Mouse (Mus musculus): ENCODE results near the gene Hoxc9. TPM values are rescaled to one million over a fixed set of nuclear protein-coding genes. Genes with fewer than 3 reads are reported as not detected.

Gene Hoxc9
- polyA plus RNA-seq, 1 experiment: 0.22 TPM

- H3K27ac ChIP-seq (ENCODE audit: insufficient read depth, low read depth, low read length): no peak overlapping the region
Measured at GRCm38 (mm10) chr15:102956906-102957305, 19.3 kb upstream of the Hoxc9 start.

GRCm38 (mm10) chr15:102959663-102960191 lies 16.5 kb upstream of the Hoxc9 start:
- no peak overlapping the region for H3K27ac ChIP-seq (ENCODE audit: insufficient read depth, low read depth, low read length)
- H3K4me1 ChIP-seq (ENCODE audit: control insufficient read depth, insufficient read depth, insufficient read length, low read length): peaks cover 3% of the 10 kb centered on the region
- TF ChIP-seq CTCF (IDR thresholded peaks at IDR 0.05; ENCODE audit: extremely low read depth, insufficient read length, insufficient replicate concordance, low read depth, low read length) (no peak), POLR2A (IDR thresholded peaks at IDR 0.05; ENCODE audit: low read depth, low read length) (no peak)
- under 1% methylated on average over 13 of the region's 13 CpGs for WGBS
- H3K27me3 ChIP-seq (ENCODE audit: control insufficient read depth, insufficient read depth, low read length): peaks cover 82% of the 10 kb centered on the region
- 0 out of 2 replicates have a peak overlapping the region, but pooled peaks have one; percentile 0 for H3K4me3 ChIP-seq (ENCODE audit: low read depth, low read length)
- H3K36me3 ChIP-seq (ENCODE audit: control insufficient read depth, insufficient read depth, low read length): no peaks in the 10 kb centered on the region

More at GRCm38 (mm10) chr15:102956906-102957305, 19.3 kb upstream of the Hoxc9 start:
- H3K36me3 ChIP-seq (ENCODE audit: control insufficient read depth, insufficient read depth, low read length): no peaks in the 10 kb centered on the region
- H3K4me1 ChIP-seq (ENCODE audit: control insufficient read depth, insufficient read depth, insufficient read length, low read length): no peaks in the 10 kb centered on the region; the same call in 1 of the 2 replicates
- H3K27me3 ChIP-seq (ENCODE audit: control insufficient read depth, insufficient read depth, low read length): peaks cover 85% of the 10 kb centered on the region
- TF ChIP-seq POLR2A (IDR thresholded peaks at IDR 0.05; ENCODE audit: low read depth, low read length) (no peak), CTCF (IDR thresholded peaks at IDR 0.05; ENCODE audit: extremely low read depth, insufficient read length, insufficient replicate concordance, low read depth, low read length) (no peak)
- no peak overlapping the region for H3K4me3 ChIP-seq (ENCODE audit: low read depth, low read length)
- WGBS: 6% methylated on average over 12 of the region's 12 CpGs

- Histone ChIP-seq H3K4me1 (ENCODE audit: control insufficient read depth, insufficient read depth, insufficient read length, low read length) (peaks cover 3% of the 10 kb centered on the region), H3K27me3 (ENCODE audit: control insufficient read depth, insufficient read depth, low read length) (peaks cover 82% of the 10 kb centered on the region), H3K36me3 (ENCODE audit: control insufficient read depth, insufficient read depth, low read length) (no peaks in the 10 kb centered on the region), H3K27ac (ENCODE audit: insufficient read depth, low read depth, low read length) (no peak overlapping the region), H3K4me3 (ENCODE audit: low read depth, low read length) (no peak overlapping the region)
- 5% methylated on average over 6 of the region's 6 CpGs for WGBS
- TF ChIP-seq CTCF (IDR thresholded peaks at IDR 0.05; ENCODE audit: extremely low read depth, insufficient read length, insufficient replicate concordance, low read depth, low read length) (no peak), POLR2A (IDR thresholded peaks at IDR 0.05; ENCODE audit: low read depth, low read length) (no peak)
Measured at GRCm38 (mm10) chr15:102961728-102962127, 14.5 kb upstream of the Hoxc9 start.

GRCm38 (mm10) chr15:102962492-102962891 lies 13.7 kb upstream of the Hoxc9 start:
- peaks cover 82% of the 10 kb centered on the region for H3K27me3 ChIP-seq (ENCODE audit: control insufficient read depth, insufficient read depth, low read length)
- H3K36me3 ChIP-seq (ENCODE audit: control insufficient read depth, insufficient read depth, low read length): no peaks in the 10 kb centered on the region
- H3K27ac ChIP-seq (ENCODE audit: insufficient read depth, low read depth, low read length): no peak overlapping the region
- no peak for TF ChIP-seq CTCF (IDR thresholded peaks at IDR 0.05; ENCODE audit: extremely low read depth, insufficient read length, insufficient replicate concordance, low read depth, low read length)
- no peak for TF ChIP-seq POLR2A (IDR thresholded peaks at IDR 0.05; ENCODE audit: low read depth, low read length)
- WGBS: 5% methylated on average over 13 of the region's 13 CpGs
- H3K4me1 ChIP-seq (ENCODE audit: control insufficient read depth, insufficient read depth, insufficient read length, low read length): peaks cover 3% of the 10 kb centered on the region
- H3K4me3 ChIP-seq (ENCODE audit: low read depth, low read length): no peak overlapping the region

- Histone ChIP-seq H3K27me3 (ENCODE audit: control insufficient read depth, insufficient read depth, low read length) (peaks cover 81% of the 10 kb centered on the region), H3K27ac (ENCODE audit: insufficient read depth, low read depth, low read length) (no peak overlapping the region), H3K4me3 (ENCODE audit: low read depth, low read length) (no peak overlapping the region), H3K36me3 (ENCODE audit: control insufficient read depth, insufficient read depth, low read length) (no peaks in the 10 kb centered on the region), H3K4me1 (ENCODE audit: control insufficient read depth, insufficient read depth, insufficient read length, low read length) (peaks cover 3% of the 10 kb centered on the region)
- TF ChIP-seq POLR2A (IDR thresholded peaks at IDR 0.05; ENCODE audit: low read depth, low read length): no peak
- TF ChIP-seq CTCF (IDR thresholded peaks at IDR 0.05; ENCODE audit: extremely low read depth, insufficient read length, insufficient replicate concordance, low read depth, low read length): no peak
- WGBS: 11% methylated on average over 8 of the region's 8 CpGs
Measured at GRCm38 (mm10) chr15:102963259-102963658, 13.0 kb upstream of the Hoxc9 start.

GRCm38 (mm10) chr15:102963671-102964640 lies 12.3 kb upstream of the Hoxc9 start:
- Histone ChIP-seq H3K27me3 (ENCODE audit: control insufficient read depth, insufficient read depth, low read length) (peaks cover 85% of the 10 kb centered on the region), H3K4me3 (ENCODE audit: low read depth, low read length) (peak overlapping the region; percentile 35), H3K36me3 (ENCODE audit: control insufficient read depth, insufficient read depth, low read length) (no peaks in the 10 kb centered on the region), H3K4me1 (ENCODE audit: control insufficient read depth, insufficient read depth, insufficient read length, low read length) (peaks cover 3% of the 10 kb centered on the region), H3K27ac (ENCODE audit: insufficient read depth, low read depth, low read length) (no peak overlapping the region)
- 3% methylated on average over 28 of the region's 28 CpGs for WGBS
- TF ChIP-seq POLR2A (IDR thresholded peaks at IDR 0.05; ENCODE audit: low read depth, low read length): no peak
- no peak for TF ChIP-seq CTCF (IDR thresholded peaks at IDR 0.05; ENCODE audit: extremely low read depth, insufficient read length, insufficient replicate concordance, low read depth, low read length)

All from small intestine, adult 2 months (tissue).